Mouse (Mus musculus): ENCODE measurements at regions not wholly inside any gene's neighbourhood (a gene's known extent, or its start where the extent isn't known, plus 50 kb on each side); places are given as distances from the start of the nearest gene placed in this dataset.

DNA sequence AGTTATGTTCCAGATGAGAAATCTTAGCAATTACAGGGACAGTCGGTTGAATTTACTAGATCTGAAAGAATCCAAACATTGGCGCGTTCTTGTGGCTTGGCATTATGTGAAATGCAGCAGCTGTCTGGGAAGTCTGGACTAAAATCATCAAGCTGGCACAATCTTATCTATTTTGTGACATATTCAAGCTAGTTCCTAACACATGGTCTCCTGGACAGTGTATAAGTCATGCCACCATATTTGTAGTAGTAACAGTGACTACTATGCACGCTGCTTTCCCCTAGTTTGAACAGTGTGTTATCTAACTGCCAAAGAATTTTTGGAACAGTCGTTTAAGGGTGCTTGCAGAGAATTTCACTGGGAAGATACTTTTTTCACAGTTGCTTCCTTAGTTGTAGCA, 396.8 kb downstream of the Ppp1r3a start:
- no peak for DNase-seq

All from heart, postnatal 4 days (tissue).